26 mouse cellular contexts compared by ENCODE assay signal in genomic region chr2:163032622-163033021, GRCm38 (mm10). TPM values are rescaled to one million over a fixed set of nuclear protein-coding genes. Genes with fewer than 3 reads are reported as not detected.
DNase-seq lines count a peak whose midpoint lies in the region; TF ChIP-seq lines count a peak whose summit lies in the region.
"Had no signal": no experiment of that assay in that cellular context is flagged by ENCODE, and none has a peak within 500 bp of the region (broad histone marks: within the 10 kb centered on the region; RNA-seq: fewer than 3 reads in every experiment).

No protein-coding gene starts in this region.

- in situ Hi-C loops in ES-E14 (cut with MboI; ENCODE audit: low sequenced_read_pairs in 2 of 2, unreplicated experiment in 2 of 2) = no loop called here

- 0 out of 2 replicates have a peak overlapping the region, but pooled peaks have one; percentile 2 for H3K4me3 ChIP-seq in E14TG2a.4 (replicated peaks; ENCODE audit: low read length)
- no peak overlapping the region for H3K4me3 ChIP-seq in ES-E14 (ENCODE audit: insufficient read depth in 1 of 2, low read depth in 1 of 2, low read length in 2 of 2, poor library complexity in 1 of 2, severe bottlenecking in 1 of 2)
- H3K4me3 ChIP-seq in bone marrow macrophage, adult 2 months (ENCODE audit: insufficient read depth, low read length) = no peak overlapping the region
- H3K4me3 ChIP-seq: embryonic facial prominence, embryonic 12.5 days; forebrain, embryonic 13.5 days; heart, embryonic 10.5 days; hindbrain, embryonic 12.5 days had no signal

- H3K9me3 ChIP-seq in E14TG2a.4 (ENCODE audit: low read length) (no peaks in the 10 kb centered on the region), ES-E14 (ENCODE audit: control insufficient read depth, insufficient read depth, low read depth, low read length) (no peaks in the 10 kb centered on the region)
- H3K9me3 ChIP-seq: embryonic facial prominence, embryonic 12.5 days; forebrain, embryonic 13.5 days; heart, embryonic 10.5 days; hindbrain, embryonic 12.5 days had no signal

- H3K4me1 ChIP-seq in E14TG2a.4 (replicated peaks; ENCODE audit: low read depth, low read length) = peaks cover 84% of the 10 kb centered on the region
- peaks cover 18 to 28% of the 10 kb centered on the region in 2 experiments for H3K4me1 ChIP-seq in ES-E14 (ENCODE audit: control insufficient read depth in 2 of 2, insufficient read depth in 2 of 2, low read length in 2 of 2, poor library complexity in 1 of 2)
- peaks cover 9% of the 10 kb centered on the region for H3K4me1 ChIP-seq in bone marrow macrophage, adult 2 months (ENCODE audit: control insufficient read depth, insufficient read depth, low read length)
- H3K4me1 ChIP-seq: embryonic facial prominence, embryonic 12.5 days; forebrain, embryonic 13.5 days; hindbrain, embryonic 12.5 days had no signal

- TF ChIP-seq CTCF in E14TG2a.4 (conservative IDR thresholded peaks at IDR 0.05; ENCODE audit: low read length) = no peak
- no peak for TF ChIP-seq CTCF in bone marrow macrophage, adult 2 months (IDR thresholded peaks at IDR 0.05; ENCODE audit: low read depth, low read length)

- H3K9ac ChIP-seq in ES-E14 (ENCODE audit: insufficient read depth, low read depth, low read length, poor library complexity, severe bottlenecking) = no peak overlapping the region
- H3K9ac ChIP-seq: embryonic facial prominence, embryonic 12.5 days; forebrain, embryonic 13.5 days; forebrain, postnatal 0 days; hindbrain, embryonic 12.5 days had no signal

- no peaks in the 10 kb centered on the region for H3K27me3 ChIP-seq in E14TG2a.4 (ENCODE audit: insufficient read depth, low read length)
- H3K27me3 ChIP-seq: embryonic facial prominence, embryonic 12.5 days; forebrain, embryonic 13.5 days; hindbrain, embryonic 12.5 days had no signal

- no peak for DNase-seq in ES-E14 (ENCODE audit: low read depth, low spot score)
- DNase-seq in ovary, adult 18-20 months (ENCODE audit: low spot score) = no peak
- no peak for DNase-seq in layer of hippocampus, postnatal 14 days (ENCODE audit: low spot score in 2 of 2)
- DNase-seq in Muller cell, postnatal 12 days (ENCODE audit: inconsistent ontology term) = no peak
- DNase-seq in cerebellum, adult 18-20 months = no peak
- DNase-seq: adrenal gland, postnatal 10 days; B cell, adult 2 months; cerebellum, adult 2 months; cerebellum, postnatal 10 days; forebrain, postnatal 0 days; gastrocnemius, postnatal 14 days; heart, postnatal 10 days; heart, postnatal 4 days; kidney, adult 11 months had no signal

- H3K36me3 ChIP-seq in E14TG2a.4 (ENCODE audit: insufficient read depth, low read length) = peaks cover 68% of the 10 kb centered on the region
- H3K36me3 ChIP-seq in ES-E14 (ENCODE audit: control insufficient read depth, insufficient read depth, low read length, poor library complexity, severe bottlenecking) = peaks cover 10% of the 10 kb centered on the region

- TF ChIP-seq POLR2A in bone marrow macrophage, adult 2 months (IDR thresholded peaks at IDR 0.05; ENCODE audit: borderline replicate concordance, low read depth, low read length) = no peak

- H3K27ac ChIP-seq in ES-E14 (ENCODE audit: insufficient read depth, low read depth, low read length, poor library complexity, severe bottlenecking) = peak overlapping the region; percentile 96; the same call in 1 of the 2 replicates
- peak overlapping the region; percentile 30 for H3K27ac ChIP-seq in bone marrow macrophage, adult 2 months (ENCODE audit: insufficient read depth, low read depth, low read length)
- H3K27ac ChIP-seq: embryonic facial prominence, embryonic 12.5 days; forebrain, embryonic 13.5 days; heart, embryonic 10.5 days; hindbrain, embryonic 12.5 days; hindbrain, postnatal 0 days had no signal

TF ChIP-seq in ES-E14, 5 proteins besides CTCF, POLR2A, EP300 and RAD21:
- TF ChIP-seq MAFK (IDR thresholded peaks at IDR 0.05; ENCODE audit: insufficient read depth, low read depth, low read length) (no peak), ZC3H11A (IDR thresholded peaks at IDR 0.05; ENCODE audit: borderline replicate concordance, low read depth, low read length) (no peak), HCFC1 (IDR thresholded peaks at IDR 0.05; ENCODE audit: borderline replicate concordance, insufficient read depth, low read length) (no peak), CHD2 (IDR thresholded peaks at IDR 0.05; ENCODE audit: low read depth, low read length) (no peak), ZNF384 (IDR thresholded peaks at IDR 0.05; ENCODE audit: low read depth, low read length) (no peak)

RNA-seq across cellular contexts. Expression of gene Ift52, which starts 15.5 kb away (rescaled TPM):
- 15.5 and 17.2 TPM in 2 replicates for total RNA-seq in ES-E14 (2012; rRNA removed)
- polyA plus RNA-seq in bone marrow macrophage, adult 2 months (2012; ENCODE audit: insufficient read depth, insufficient read length, missing spikeins) = 37.9 and 49.7 TPM in 2 replicates
- 10 to 100 TPM; 26.4 to 27.0 TPM for total RNA-seq in layer of hippocampus, postnatal 14 days (2021)

RNA-seq across cellular contexts. Expression of gene Mybl2, which starts 21.9 kb away (rescaled TPM):
- total RNA-seq in ES-E14 (2012; rRNA removed) = 281 and 391 TPM in 2 replicates
- polyA plus RNA-seq in bone marrow macrophage, adult 2 months (2012; ENCODE audit: insufficient read depth, insufficient read length, missing spikeins) = 4.7 and 6.5 TPM in 2 replicates
- 1 to 10 TPM; 2.2 to 2.5 TPM for total RNA-seq in layer of hippocampus, postnatal 14 days (2021)

RNA-seq across cellular contexts. Expression of gene Sgk2, which starts 45.5 kb away (rescaled TPM):
- 1.8 and 3.0 TPM in 2 replicates for total RNA-seq in ES-E14 (2012; rRNA removed)
- not detected in 2 replicates for polyA plus RNA-seq in bone marrow macrophage, adult 2 months (2012; ENCODE audit: insufficient read depth, insufficient read length, missing spikeins)
- 1 to 10 TPM; 1.8 to 1.9 TPM for total RNA-seq in layer of hippocampus, postnatal 14 days (2021)
- total RNA-seq: forebrain, postnatal 0 days; gastrocnemius, adult 18-20 months; gastrocnemius, postnatal 14 days; heart, postnatal 4 days had no signal
- polyA plus RNA-seq: forebrain, embryonic 13.5 days; heart, embryonic 14.5 days; hindbrain, embryonic 12.5 days had no signal

RNA-seq across cellular contexts. Expression of gene Gtsf1l, which starts 55.0 kb away (rescaled TPM):
- total RNA-seq in ES-E14 (2012; rRNA removed) = 25.7 and 30.8 TPM in 2 replicates
- polyA plus RNA-seq in bone marrow macrophage, adult 2 months (2012; ENCODE audit: insufficient read depth, insufficient read length, missing spikeins) = not detected in 2 replicates
- total RNA-seq in layer of hippocampus, postnatal 14 days (2021) = not detected
- total RNA-seq: adrenal gland, postnatal 10 days; adrenal gland, postnatal 4 days; forebrain, postnatal 0 days; gastrocnemius, adult 18-20 months; gastrocnemius, postnatal 14 days; heart, postnatal 10 days; heart, postnatal 4 days; hindbrain, postnatal 0 days had no signal
- polyA plus RNA-seq: cerebellum, adult 2 months; embryonic facial prominence, embryonic 12.5 days; forebrain, embryonic 13.5 days; heart, embryonic 10.5 days; heart, embryonic 14.5 days; hindbrain, embryonic 12.5 days; hindbrain, postnatal 0 days; intestine, embryonic 14.5 days; kidney, embryonic 14.5 days had no signal

Comparison
In these comparisons a context has a peak if more than half of its experiments do, and no peak if none do; other contexts are left out.
1. RNA of gene Mybl2, which starts 21.9 kb away (total RNA-seq): 281 to 391 TPM in ES-E14; 2.2 to 2.5 TPM in layer of hippocampus, postnatal 14 days; every median in the first group is over 10 times any median in the second.